Mouse (Mus musculus) left cerebral cortex, adult 2 months (tissue): ENCODE measurements around the gene Bmp2k. TPM values are rescaled to one million over a fixed set of nuclear protein-coding genes. Genes with fewer than 3 reads are reported as not detected.

Experiments used
- DNase-seq, 2 experiments: peaks; one replicate each; pipeline ENCODE4 v3.0.0; 2021 to 2022; ENCODE audit warnings: low spot score in 2 of 2, mixed read lengths in 1 of 2; ENCODE audit errors: extremely low spot score in 1 of 2
- H3K27ac ChIP-seq: fragments of 200-600 bp; 2 replicates; pipeline ENCODE4 v1.8.1; 2022
- H3K4me3 ChIP-seq: fragments of 200-600 bp; 2 replicates; pipeline ENCODE4 v1.8.1; 2022
- CTCF ChIP-seq: fragments of 200-600 bp; IDR thresholded peaks from 2 replicates; pipeline ENCODE4 v1.8.1; 2022; ENCODE audit warnings: antibody characterized with exemption, mild to moderate bottlenecking, moderate library complexity
- intact Hi-C: fragments of 180-260 bp; cut with DNase I; formaldehyde crosslinking; loops from one replicate; pipeline ENCODE4 v1.15.1; 2025
- total RNA-seq, 2 experiments: library from RNA; stranded (reverse); gene quantifications; 2 replicates each; pipeline ENCODE4 v1.2.3; 2021

The Bmp2k gene
- total RNA-seq, 2 experiments from 2014 or later: 11.9 to 12.4 TPM

- intact Hi-C loops: no loop called here
- no peak for DNase-seq
These were observed 22.8 kb upstream of the Bmp2k start for GRCm38 (mm10) chr5:96974661-96975060.

GRCm38 (mm10) chr5:96975112-96975511, 22.4 kb upstream of the Bmp2k start:
- no peak for TF ChIP-seq CTCF
- DNase-seq: no peak
- Histone ChIP-seq H3K4me3 (no peak overlapping the region), H3K27ac (no peak overlapping the region)
- intact Hi-C loops: no loop called here

More at GRCm38 (mm10) chr5:96974661-96975060, 22.8 kb upstream of the Bmp2k start:
- no peak overlapping the region for H3K27ac ChIP-seq
- H3K4me3 ChIP-seq: no peak overlapping the region
- TF ChIP-seq CTCF: no peak

- intact Hi-C loops: no loop called here
- Histone ChIP-seq H3K27ac (no peak overlapping the region), H3K4me3 (no peak overlapping the region)
- TF ChIP-seq CTCF: no peak
- DNase-seq: no peak
These were observed 21.3 kb upstream of the Bmp2k start for GRCm38 (mm10) chr5:96976150-96976549.

GRCm38 (mm10) chr5:96979296-96980007, 18.0 kb upstream of the Bmp2k start:
- H3K4me3 ChIP-seq: no peak overlapping the region
- no peak for DNase-seq
- intact Hi-C loops: no loop called here
- H3K27ac ChIP-seq: no peak overlapping the region; the same call in 1 of the 2 replicates
- TF ChIP-seq CTCF: no peak

- intact Hi-C loops: no loop called here
- no peak for DNase-seq
- no peak for TF ChIP-seq CTCF
- no peak overlapping the region; the same call in 1 of the 2 replicates for H3K27ac ChIP-seq
- no peak overlapping the region for H3K4me3 ChIP-seq
These were observed 17.4 kb upstream of the Bmp2k start for GRCm38 (mm10) chr5:96980008-96980634.

GRCm38 (mm10) chr5:96981987-96982386, 15.5 kb upstream of the Bmp2k start:
- H3K27ac ChIP-seq: no peak overlapping the region
- H3K4me3 ChIP-seq: no peak overlapping the region
- no peak for DNase-seq
- intact Hi-C loops: no loop called here
- TF ChIP-seq CTCF: no peak

GRCm38 (mm10) chr5:96983142-96983541, 14.3 kb upstream of the Bmp2k start:
- intact Hi-C loops: no loop called here
- Histone ChIP-seq H3K4me3 (no peak overlapping the region), H3K27ac (no peak overlapping the region)
- no peak for DNase-seq
- TF ChIP-seq CTCF: no peak

- DNase-seq: no peak
- intact Hi-C loops: no loop called here
- TF ChIP-seq CTCF: no peak
- Histone ChIP-seq H3K27ac (no peak overlapping the region), H3K4me3 (no peak overlapping the region)
These were observed 10.6 kb upstream of the Bmp2k start for GRCm38 (mm10) chr5:96986850-96987249.

- Histone ChIP-seq H3K27ac (no peak overlapping the region), H3K4me3 (no peak overlapping the region)
- no peak for TF ChIP-seq CTCF
- intact Hi-C loops: no loop called here
- no peak for DNase-seq
These were observed 8.6 kb upstream of the Bmp2k start for GRCm38 (mm10) chr5:96988880-96989279.

GRCm38 (mm10) chr5:96991156-96991555, 6.3 kb upstream of the Bmp2k start:
- TF ChIP-seq CTCF: no peak
- intact Hi-C loops: no loop called here
- no peak for DNase-seq
- no peak overlapping the region for H3K27ac ChIP-seq
- H3K4me3 ChIP-seq: no peak overlapping the region

GRCm38 (mm10) chr5:96992651-96993050, 4.8 kb upstream of the Bmp2k start:
- TF ChIP-seq CTCF: no peak
- Histone ChIP-seq H3K4me3 (no peak overlapping the region), H3K27ac (no peak overlapping the region)
- no peak for DNase-seq
- intact Hi-C loops: no loop called here

GRCm38 (mm10) chr5:96993057-96993456, 4.4 kb upstream of the Bmp2k start:
- no peak overlapping the region for H3K27ac ChIP-seq
- no peak overlapping the region for H3K4me3 ChIP-seq
- intact Hi-C loops: no loop called here
- DNase-seq: no peak
- no peak for TF ChIP-seq CTCF

GRCm38 (mm10) chr5:96995791-96996190, 1.7 kb upstream of the Bmp2k start:
- intact Hi-C loops: loop anchor here (5.0 kb wide), 1 partner anchor 78 kb away; no protein-coding TSS in a partner anchor
- no peak for TF ChIP-seq CTCF
- no peak for DNase-seq
- Histone ChIP-seq H3K27ac (no peak overlapping the region), H3K4me3 (no peak overlapping the region)
